ENCODE assay signal across 8 mouse cellular contexts in genomic region chr2:174110783-174111549, GRCm38 (mm10). TPM values are rescaled to one million over a fixed set of nuclear protein-coding genes. Genes with fewer than 3 reads are reported as not detected.
DNase-seq lines count a peak whose midpoint lies in the region; ATAC-seq lines count a peak whose summit lies in the region.

No protein-coding gene starts in this region.

- no peaks in the 10 kb centered on the region for H3K27me3 ChIP-seq in heart, embryonic 13.5 days (replicated peaks)
- no peaks in the 10 kb centered on the region for H3K27me3 ChIP-seq in limb, embryonic 13.5 days
- no peaks in the 10 kb centered on the region for H3K27me3 ChIP-seq in midbrain, embryonic 12.5 days

- H3K9me3 ChIP-seq in heart, embryonic 13.5 days: no peaks in the 10 kb centered on the region
- H3K9me3 ChIP-seq in limb, embryonic 13.5 days: no peaks in the 10 kb centered on the region
- no peaks in the 10 kb centered on the region for H3K9me3 ChIP-seq in midbrain, embryonic 12.5 days

- H3K4me3 ChIP-seq in heart, embryonic 13.5 days: peak overlapping the region; percentile 69
- peak overlapping the region; percentile 62 for H3K4me3 ChIP-seq in limb, embryonic 13.5 days
- H3K4me3 ChIP-seq in midbrain, embryonic 12.5 days: peak overlapping the region; percentile 53

- peaks cover 23% of the 10 kb centered on the region for H3K36me3 ChIP-seq in heart, embryonic 13.5 days
- H3K36me3 ChIP-seq in limb, embryonic 13.5 days: peaks cover 45% of the 10 kb centered on the region
- peaks cover 4% of the 10 kb centered on the region; the same call in 1 of the 2 replicates for H3K36me3 ChIP-seq in midbrain, embryonic 12.5 days

- 0 out of 2 replicates have a peak, but pooled peaks have one; percentile 3 for ATAC-seq in heart, embryonic 13.5 days (ENCODE audit: extremely low read depth, insufficient number of reproducible peaks, low FRiP score, low TSS enrichment)
- peak; percentile 48 for ATAC-seq in limb, embryonic 13.5 days (ENCODE audit: low FRiP score, low read depth)
- ATAC-seq in midbrain, embryonic 12.5 days (ENCODE audit: low FRiP score, low read depth): peak; percentile 10

- H3K4me2 ChIP-seq in heart, embryonic 13.5 days: peak overlapping the region; percentile 93
- H3K4me2 ChIP-seq in limb, embryonic 13.5 days (replicated peaks): peak overlapping the region; percentile 90
- H3K4me2 ChIP-seq in midbrain, embryonic 12.5 days (replicated peaks): peak overlapping the region; percentile 83

- H3K27ac ChIP-seq in heart, embryonic 13.5 days (replicated peaks): peak overlapping the region; percentile 66
- peak overlapping the region; percentile 78 for H3K27ac ChIP-seq in limb, embryonic 13.5 days
- H3K27ac ChIP-seq in midbrain, embryonic 12.5 days (replicated peaks): peak overlapping the region; percentile 52

- peak overlapping the region; percentile 95 for H3K9ac ChIP-seq in heart, embryonic 13.5 days
- peak overlapping the region; percentile 91 for H3K9ac ChIP-seq in limb, embryonic 13.5 days
- H3K9ac ChIP-seq in midbrain, embryonic 12.5 days (replicated peaks): peak overlapping the region; percentile 86

- peaks cover 23% of the 10 kb centered on the region for H3K4me1 ChIP-seq in heart, embryonic 13.5 days
- peaks cover 26% of the 10 kb centered on the region for H3K4me1 ChIP-seq in limb, embryonic 13.5 days
- peaks cover 11% of the 10 kb centered on the region for H3K4me1 ChIP-seq in midbrain, embryonic 12.5 days

- peak; percentile 36 for DNase-seq in right cerebral cortex, postnatal 4 days
- DNase-seq in right cerebral cortex, postnatal 36 days (ENCODE audit: low spot score in 2 of 2): no peak
- DNase-seq in embryo, embryonic 9.5 days (ENCODE audit: extremely low spot score): peak; percentile 68
- DNase-seq in thymus, adult 18-20 months: peak; percentile 37 to 42
- DNase-seq in cerebellum, adult 18-20 months: no peak

- 45% methylated on average over 33 of the region's 33 CpGs for WGBS in heart, embryonic 13.5 days
- WGBS in limb, embryonic 13.5 days: 42% methylated on average over 33 of the region's 33 CpGs
- WGBS in midbrain, embryonic 12.5 days: 57% methylated on average over 33 of the region's 33 CpGs

RNA-seq across cellular contexts. Expression of gene Npepl1, which starts 0.8 kb away (rescaled TPM):
- polyA plus RNA-seq in heart, embryonic 13.5 days (2015; fragmentation: Nextera tagmentation; extraction: Ambion mirVana): 37.8 and 41.4 TPM in 2 replicates
- 61.9 and 63.4 TPM in 2 replicates for polyA plus RNA-seq in limb, embryonic 13.5 days (2015; fragmentation: Nextera tagmentation; extraction: Ambion mirVana)
- polyA plus RNA-seq in midbrain, embryonic 12.5 days (2016; fragmentation: Nextera tagmentation; extraction: Ambion mirVana): 33.5 and 34.5 TPM in 2 replicates

RNA-seq across cellular contexts. Expression of gene Stx16, which starts 34.9 kb away (rescaled TPM):
- polyA plus RNA-seq in heart, embryonic 13.5 days (2015; fragmentation: Nextera tagmentation; extraction: Ambion mirVana): 8.6 and 9.3 TPM in 2 replicates
- polyA plus RNA-seq in limb, embryonic 13.5 days (2015; fragmentation: Nextera tagmentation; extraction: Ambion mirVana): 13.4 and 15.0 TPM in 2 replicates
- 12.3 and 13.8 TPM in 2 replicates for polyA plus RNA-seq in midbrain, embryonic 12.5 days (2016; fragmentation: Nextera tagmentation; extraction: Ambion mirVana)

Comparison
In these comparisons a context has a peak if more than half of its experiments do, and no peak if none do; other contexts are left out.
1. DNase-seq: peak in right cerebral cortex, postnatal 4 days (single experiment), embryo, embryonic 9.5 days (single experiment) and thymus, adult 18-20 months (2 of 2); none in right cerebral cortex, postnatal 36 days (0 of 2) and cerebellum, adult 18-20 months (0 of 2).
2. Peak in every context shown above with its lines, with median percentiles within 50 percentile points of each other: ATAC-seq, H3K27ac ChIP-seq, H3K4me2 ChIP-seq, H3K4me3 ChIP-seq and H3K9ac ChIP-seq.